Mouse (Mus musculus) spleen, adult 2 months (tissue): ENCODE results near the gene Dip2a.

Experiments used
- CTCF ChIP-seq: fragments of 200-500 bp; IDR thresholded peaks from 2 replicates; pipeline ENCODE4 v1.5.1; 2011; ENCODE audit warnings: mild to moderate bottlenecking, inconsistent platforms; ENCODE audit not compliant: insufficient read depth, insufficient read length, insufficient replicate concordance; ENCODE audit errors: extremely low read depth
- POLR2A ChIP-seq: fragments of 200-500 bp; IDR thresholded peaks from 2 replicates; pipeline ENCODE4 v1.6.1; 2011; ENCODE audit warnings: low read depth, low read length, inconsistent platforms

DNA sequence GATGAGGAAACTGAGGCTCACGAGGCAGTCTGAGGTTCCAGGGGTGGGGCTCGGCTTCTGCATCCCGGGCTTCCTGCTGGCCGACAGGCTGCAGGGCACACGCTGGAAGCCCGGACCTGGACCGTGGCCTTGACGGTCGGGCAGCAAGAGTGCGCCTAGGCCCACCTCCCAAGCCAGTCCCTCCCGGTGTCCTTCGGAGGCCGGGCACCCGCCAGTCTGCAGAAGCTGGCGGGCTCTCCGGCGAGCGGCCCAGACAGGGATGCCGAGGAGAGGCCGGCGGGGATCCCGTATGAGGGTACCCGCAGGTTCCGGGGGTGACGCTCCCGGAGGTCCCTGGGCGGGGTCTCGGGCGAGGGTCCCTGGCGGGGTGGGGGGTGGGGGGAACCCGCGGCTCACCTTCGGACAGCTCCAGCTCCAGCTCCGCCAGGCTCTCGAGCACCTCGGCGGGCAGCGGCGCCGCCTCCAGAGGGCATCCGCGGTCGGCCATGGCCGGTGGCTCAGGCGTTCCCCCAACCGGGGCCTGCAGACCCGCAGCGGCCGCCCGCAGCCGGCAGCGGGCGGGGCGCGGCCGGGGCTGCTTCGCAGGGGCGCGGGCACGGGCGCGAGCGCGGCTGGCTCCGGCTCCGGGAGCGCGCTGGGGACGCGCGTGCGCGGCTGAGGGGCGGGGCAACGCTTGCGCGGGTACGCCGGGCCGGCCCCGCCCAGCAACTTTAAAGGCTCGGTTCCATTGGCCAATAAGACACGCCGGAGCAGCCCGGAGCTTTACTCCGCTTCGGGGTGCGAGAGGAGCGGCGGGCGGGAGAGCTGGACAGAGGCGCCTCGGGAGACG is at the start of gene Dip2a:
- no peak; the same call in 1 of the 2 replicates for TF ChIP-seq POLR2A
- TF ChIP-seq CTCF = no peak
